Mouse (Mus musculus) bone marrow macrophage, adult 2 months (primary cell): ENCODE results near the gene Galnt7.

ENCODE experiments used
- CTCF ChIP-seq: IDR thresholded peaks from 2 replicates; pipeline ENCODE4 v1.5.1; 2012; ENCODE audit warnings: low read depth, mild to moderate bottlenecking, low read length, moderate library complexity
- POLR2A ChIP-seq: IDR thresholded peaks from 2 replicates; pipeline ENCODE4 v1.6.1; 2012; ENCODE audit warnings: mild to moderate bottlenecking, low read depth, low read length, borderline replicate concordance

- TF ChIP-seq CTCF (no peak), POLR2A (no peak)
Observed at GRCm38 (mm10) chr8:57487441-57488155, 165.2 kb downstream of the Galnt7 start, which contains the start of gene Sap30.
